Mouse (Mus musculus) kidney, adult 18-20 months (tissue): ENCODE results near the gene Rnf144a.

ENCODE experiments used
- DNase-seq: peaks from one replicate; pipeline ENCODE4 v3.0.0; 2021

Rnf144a gene

DNA sequence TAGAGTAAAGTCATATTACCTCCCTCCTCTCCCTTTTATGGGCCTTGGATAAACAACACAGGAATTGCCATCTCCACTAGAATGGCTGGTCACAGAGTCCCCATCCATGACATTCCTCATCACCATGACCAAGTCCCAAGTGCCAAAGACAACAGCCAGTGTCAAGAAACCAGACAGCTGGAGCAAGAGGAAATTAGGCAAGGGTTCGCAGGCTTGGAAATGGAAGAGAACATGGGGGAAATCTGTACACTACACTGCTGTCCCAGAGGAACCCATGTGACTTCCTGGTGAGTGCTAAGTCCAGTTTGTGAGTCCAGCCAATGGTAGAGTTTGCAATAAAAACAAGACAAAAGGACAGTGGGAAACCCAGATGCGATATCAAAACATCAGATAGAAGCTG is 47.7 kb downstream of the Rnf144a start:
- DNase-seq = peak; percentile 13

DNA sequence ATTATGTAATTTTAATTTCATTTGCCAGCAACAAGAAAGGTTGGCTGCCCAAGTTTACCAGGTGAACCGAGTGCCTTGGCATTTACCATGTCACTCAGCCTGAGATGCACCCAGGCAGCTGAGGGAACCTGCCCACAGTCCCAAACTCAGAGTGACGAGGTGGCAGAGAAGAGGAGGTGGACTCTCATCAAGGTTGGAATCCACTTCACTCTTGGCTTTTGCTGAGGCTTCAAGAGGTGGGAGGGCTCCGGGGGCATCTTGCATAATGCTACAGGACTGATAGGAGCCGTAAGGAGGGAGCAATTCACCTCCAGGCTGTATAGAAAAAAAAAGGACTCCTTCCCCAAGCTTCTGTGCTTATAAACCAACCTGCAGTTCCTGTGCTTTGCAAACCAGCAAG is 48.7 kb downstream of the Rnf144a start:
- no peak for DNase-seq

DNA sequence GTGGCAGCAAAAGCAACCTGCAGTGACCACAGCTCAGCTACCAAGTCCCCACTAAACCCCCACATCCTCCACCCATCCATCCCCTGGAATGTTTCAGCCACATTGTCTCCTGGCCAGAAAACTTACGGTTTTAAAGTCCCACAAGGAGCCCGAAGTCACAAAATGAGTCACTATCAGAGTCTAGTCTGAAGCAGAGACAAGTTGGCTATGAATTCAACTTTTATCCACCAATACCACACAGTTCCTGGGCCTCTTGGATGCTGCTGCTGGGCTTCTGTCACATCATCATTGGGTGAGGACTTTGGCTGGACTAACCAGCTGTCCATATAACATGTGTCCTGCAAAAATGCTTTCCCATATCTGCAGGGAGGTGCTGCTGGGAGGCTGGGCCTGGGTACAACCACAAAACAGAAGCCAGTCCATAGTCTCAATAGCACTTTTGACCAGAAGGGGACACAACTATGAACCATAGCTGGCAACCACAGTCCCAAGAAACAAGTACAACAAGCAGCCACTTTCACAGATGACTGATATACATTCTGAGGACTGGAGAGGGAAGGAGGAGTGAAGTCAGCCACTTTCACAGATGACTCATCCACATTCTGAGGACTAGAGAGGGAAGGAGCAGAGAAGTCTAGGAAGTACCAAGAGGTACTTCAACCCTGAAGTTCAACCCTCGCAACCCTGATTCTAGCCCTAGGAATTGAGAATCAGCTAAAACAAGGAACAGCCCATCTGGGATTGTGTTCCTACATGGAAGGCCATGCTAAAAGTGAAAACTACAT is 49.3 kb downstream of the Rnf144a start:
- DNase-seq = no peak

DNA sequence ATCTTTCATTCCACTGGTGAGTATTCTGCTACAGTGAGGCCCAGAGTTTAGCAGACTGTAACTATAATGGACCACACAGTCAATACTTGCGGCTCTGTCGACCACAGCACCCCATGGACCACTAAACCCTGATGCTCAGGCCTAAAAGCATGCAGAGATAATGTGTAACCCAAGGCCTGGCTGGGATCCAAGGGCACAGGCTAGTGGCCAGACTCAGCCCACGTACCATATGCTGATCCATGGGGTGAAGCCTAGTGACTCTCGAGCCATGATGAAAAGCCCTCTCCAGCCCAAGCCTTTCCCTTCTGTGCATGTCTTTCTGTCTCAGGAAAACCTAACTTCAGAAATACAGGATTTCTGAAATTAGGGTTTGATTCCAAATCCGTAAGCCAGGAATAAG is 50.2 kb downstream of the Rnf144a start:
- peak; percentile 36 for DNase-seq

DNA sequence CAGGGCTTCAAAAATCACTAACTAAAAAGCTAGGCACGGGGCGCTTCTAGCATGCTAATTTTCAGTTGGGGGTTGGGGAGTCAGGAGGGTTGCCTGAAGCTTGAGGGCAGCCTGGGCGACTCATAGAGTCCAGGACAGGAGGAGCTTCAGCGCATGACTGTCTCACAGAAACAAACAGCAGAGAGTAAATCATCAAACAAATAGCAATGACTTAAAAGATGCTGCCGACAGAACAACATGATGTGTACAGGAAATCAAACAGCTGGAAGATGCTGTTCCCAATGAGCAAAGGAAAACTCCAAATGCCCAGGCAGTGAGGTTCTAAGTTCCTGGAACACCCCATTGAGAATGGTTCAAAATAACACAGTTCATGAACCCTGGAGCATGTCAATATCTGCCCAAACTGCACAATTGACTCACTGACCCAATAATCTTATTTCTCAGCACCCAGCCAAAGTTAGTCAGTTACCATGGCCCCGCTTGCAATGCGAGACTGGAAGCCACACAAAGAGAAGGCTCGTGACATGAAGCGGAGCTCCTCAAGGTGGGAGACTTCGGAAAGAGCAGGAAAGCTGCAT is 54.0 kb downstream of the Rnf144a start:
- DNase-seq = peak; percentile 9

DNA sequence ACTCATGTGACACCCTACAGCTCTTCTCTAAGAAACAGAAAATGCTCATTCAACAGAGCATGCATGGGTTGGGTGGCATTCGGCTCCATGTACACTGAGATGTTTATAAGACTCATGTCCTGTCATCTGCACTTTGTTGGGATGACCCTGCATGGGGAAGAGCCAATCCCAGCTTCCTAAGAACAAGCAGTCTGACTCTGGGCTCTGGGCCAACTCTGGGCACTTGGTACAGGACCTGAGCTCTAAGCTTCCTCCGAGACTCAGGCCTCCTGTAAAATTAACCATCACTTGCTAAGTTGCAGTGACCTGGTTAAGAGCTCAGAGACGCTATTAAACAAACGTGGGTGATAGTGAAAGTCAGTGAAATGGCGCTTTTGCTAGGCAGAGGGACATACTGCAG is 55.2 kb downstream of the Rnf144a start:
- peak; percentile 33 for DNase-seq

DNA sequence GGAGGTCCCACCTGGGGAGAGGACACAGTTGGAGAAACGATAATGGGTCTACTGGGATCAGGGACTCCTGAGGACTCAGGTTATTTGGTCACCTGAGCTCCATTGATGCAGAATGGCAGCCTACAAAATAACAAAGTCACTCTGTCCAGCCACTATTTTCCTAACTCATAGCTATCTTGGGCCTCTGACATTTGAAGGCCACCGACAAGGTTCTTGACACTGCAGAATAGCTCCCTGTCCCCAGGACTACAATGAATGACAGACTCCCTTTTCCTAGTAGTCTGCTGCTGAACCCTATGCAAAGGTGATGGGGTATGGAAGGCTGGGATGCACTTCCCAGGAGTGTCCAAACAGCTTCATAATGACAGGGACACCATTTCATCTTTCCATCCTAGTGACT is 55.8 kb downstream of the Rnf144a start:
- DNase-seq = no peak

DNA sequence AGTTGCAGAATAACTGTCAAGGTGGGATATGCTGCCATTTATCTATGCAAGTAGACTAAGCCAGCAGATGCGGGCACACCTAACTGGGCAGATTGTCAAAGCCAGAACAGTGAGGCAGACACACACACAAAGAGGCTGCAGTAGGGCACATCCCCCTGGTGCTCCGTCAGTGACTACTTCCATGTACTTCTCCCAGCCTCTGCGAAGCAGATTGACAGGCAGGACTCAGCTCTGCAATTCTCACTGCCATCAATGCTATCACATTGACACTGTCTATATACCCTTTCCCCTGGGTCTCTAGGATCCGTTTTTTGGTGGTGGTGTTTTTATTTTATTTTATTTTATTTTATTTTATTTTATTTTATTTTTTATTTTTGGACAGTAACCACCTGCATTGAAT is 57.8 kb downstream of the Rnf144a start:
- DNase-seq = no peak

DNA sequence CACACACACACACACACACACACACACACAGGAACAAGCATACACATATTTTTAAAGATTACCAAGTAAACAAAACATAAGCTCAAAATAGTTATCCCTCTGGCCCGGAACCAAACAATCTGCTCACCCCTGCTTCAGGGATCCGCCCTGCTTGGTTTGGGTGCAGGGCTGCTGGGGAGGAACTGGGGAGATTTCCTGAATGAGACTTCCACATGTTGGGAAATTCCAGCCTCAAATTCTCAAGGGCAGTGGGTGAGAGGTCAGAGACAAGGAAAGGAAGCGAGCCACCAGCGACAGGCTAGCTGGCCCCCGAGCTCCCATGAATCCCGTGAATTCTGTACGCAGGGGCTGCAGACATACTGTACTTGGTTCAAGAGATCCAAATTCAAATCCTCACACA is 58.9 kb downstream of the Rnf144a start:
- DNase-seq = peak; percentile 51

DNA sequence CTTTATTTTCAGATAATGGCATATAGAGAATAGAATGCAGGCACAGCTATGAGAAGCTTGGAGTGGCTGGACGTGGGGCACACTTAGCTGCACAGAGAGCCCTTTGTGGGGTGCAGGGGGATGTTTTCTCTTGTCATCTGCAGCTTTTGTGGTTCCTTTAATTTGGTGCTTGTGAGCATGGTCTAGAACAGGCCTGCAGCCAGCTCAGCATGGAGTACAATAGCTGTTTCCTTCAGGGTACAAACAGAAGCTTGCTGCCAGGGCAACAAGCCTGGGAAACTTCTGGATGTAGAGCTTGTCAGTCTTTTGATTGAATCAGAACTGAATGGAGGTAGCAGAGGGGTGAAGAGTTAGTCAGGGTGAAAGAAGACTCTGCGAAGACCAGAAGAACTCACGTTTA is 63.7 kb downstream of the Rnf144a start:
- no peak for DNase-seq

DNA sequence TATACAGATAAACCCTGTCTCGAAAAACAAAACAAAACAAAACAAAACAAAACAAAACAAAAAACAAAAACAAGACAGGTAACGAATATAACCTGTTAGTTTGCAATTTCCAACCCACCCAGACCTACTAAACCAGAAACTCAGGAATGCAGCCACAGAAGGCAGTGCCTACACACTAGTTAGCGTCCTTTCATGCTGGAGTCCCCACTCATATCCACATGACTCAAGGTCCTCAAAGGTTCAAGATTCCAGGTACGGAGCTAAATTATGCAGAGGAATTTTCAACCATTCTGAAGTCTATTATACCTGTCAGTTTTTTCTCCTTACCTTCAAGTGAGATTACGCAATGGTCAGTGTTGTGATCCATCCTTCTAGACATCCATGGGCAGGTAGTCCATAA is 70.6 kb downstream of the Rnf144a start:
- DNase-seq = no peak

DNA sequence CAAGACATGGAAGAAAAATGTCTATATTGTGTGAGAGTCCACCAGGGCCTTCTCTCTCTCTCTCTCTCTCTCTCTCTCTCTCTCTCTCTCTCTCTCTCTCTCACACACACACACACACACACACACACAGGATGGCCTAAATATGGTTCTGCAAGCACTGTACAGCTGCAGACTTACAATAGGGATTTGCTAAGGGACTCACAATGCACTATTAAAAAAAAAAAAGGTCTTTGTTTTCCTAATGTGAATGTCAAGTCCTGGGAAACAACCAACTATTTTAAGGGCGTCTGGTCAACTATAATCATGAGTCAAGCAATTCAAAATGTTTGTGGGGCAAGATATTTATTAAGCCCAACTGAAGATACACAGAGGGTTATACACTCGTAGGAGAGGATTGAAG is 71.9 kb downstream of the Rnf144a start:
- DNase-seq = no peak

DNA sequence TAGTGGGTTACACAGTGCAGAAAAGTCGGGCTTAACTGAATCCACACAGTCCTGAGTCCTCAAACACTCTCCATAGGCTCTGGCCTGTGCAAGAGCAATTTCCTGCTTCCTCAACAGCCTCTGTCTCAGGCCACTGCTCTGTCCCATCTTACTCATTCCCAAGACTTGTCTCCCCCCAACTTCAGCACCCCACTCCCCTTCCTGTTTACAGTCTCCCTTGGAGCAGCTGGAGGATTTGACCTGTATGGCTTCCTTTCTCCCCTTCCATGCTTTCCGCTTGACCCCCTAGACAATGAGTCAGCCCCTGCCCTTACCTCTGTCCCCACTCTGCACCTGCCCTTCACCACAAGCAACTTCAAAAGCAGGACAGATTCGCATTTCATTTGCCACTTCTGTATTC is 72.4 kb downstream of the Rnf144a start:
- no peak for DNase-seq

DNA sequence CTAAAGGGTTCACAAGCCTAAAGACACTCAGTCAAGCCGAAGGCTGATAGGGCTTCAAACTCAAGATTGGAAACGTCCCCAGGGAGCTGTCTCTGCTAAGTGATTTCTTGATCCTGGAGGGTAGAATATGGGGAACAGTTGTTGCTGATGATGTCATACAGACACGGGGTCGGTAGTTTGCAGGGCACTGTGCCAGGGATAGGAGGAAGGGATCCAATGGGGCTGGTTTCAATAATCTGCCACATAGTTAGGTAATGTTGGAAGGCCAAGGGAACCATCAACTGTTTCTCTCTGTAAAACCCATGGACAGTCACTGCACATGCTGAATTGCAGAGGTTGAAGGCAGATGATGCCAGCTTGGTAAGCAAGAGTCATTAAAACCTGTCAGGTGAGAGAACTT is 73.0 kb downstream of the Rnf144a start:
- no peak for DNase-seq

DNA sequence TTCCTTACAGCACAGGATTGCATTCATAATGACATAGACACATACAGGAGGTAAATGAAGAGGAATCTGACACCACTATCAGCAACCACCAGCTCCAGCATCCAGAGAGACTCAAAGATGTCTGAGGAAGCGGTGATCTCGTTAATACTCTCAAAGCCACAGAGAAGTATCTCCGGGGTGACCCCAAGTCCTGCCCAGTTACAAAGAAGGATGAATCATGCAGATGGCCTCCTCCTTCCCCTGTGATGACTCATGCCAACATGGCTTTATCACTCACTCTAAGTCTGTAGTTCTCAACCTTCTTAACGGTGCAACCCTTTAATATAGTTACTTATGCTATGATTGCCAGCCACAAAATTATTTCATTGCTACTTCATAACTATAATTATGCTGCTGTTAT is 74.4 kb downstream of the Rnf144a start:
- DNase-seq = no peak

DNA sequence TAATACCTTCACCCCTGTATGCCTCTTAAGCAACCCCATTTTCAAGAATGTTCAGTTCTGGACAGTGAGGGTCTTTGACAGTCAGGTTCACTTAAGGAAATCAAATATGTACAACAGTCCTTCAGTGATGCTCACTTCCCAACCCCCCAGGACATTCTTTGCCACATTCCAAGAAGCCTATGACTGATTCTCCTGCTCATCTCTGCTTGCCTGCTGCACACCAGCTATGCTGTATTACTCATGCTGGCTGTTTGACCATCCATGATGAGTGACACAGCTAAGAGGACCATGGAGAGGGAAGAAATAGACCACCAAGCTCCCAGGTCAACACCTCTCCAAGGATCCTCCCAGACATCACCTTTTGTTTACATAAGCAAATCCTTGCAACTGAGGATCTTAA is 75.2 kb downstream of the Rnf144a start:
- no peak for DNase-seq

DNA sequence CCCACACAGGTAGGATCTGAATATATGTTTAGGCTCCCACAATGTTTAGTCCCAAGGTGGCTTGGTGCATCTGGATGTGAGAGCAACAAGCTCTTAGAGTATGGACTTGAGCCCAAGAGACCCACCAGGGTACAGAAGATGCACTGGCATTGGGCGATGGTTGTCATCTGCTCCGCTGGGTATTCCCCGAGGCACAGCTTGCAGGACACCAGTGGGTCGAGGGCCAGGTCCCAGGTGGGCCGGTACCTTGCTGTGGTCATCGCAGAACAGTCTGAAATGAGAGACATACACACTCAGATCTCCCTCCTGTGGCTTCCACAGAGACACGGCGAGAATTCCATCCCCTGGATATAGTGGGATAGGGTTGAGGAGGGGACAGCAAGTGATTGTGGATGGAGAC is 75.9 kb downstream of the Rnf144a start:
- no peak for DNase-seq

DNA sequence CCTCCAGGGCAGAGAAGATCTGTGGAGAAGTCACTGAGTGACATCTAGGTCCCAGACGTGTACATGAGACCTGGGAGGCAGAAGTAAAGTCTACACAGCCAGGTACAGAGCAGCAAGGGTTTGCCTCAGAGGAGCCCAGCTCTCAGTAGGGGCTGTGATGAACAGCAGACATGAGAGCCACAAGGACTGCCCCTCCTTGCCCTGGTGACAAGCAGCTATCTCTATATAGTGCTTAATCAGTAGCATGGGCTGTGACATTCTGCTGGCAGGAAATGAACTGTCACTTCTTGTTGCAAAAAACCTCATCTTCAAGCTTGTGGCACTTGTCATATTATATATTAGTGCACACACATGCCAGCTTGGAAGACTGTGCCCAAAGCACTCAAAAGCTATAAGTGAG is 81.4 kb downstream of the Rnf144a start:
- DNase-seq = no peak

DNA sequence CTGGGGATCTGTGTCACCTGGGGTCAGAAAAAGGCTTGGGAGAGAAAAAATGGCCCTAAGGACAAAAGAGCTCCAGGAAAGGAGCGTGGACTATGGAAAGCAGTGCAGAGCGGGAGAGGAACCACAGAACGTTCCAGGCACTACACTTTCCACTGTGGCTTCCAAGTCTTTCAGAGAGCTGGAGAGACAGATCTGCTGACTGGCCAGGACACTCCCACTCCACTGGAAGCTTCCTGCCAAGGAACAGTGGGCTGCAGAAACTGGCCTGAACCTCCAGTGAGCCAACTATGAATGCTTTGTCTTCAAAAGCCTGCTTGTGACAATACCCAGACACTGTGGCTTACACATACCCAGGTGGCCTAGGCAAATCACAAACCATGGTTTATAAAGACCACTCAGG is 84.0 kb downstream of the Rnf144a start:
- peak; percentile 26 for DNase-seq

DNA sequence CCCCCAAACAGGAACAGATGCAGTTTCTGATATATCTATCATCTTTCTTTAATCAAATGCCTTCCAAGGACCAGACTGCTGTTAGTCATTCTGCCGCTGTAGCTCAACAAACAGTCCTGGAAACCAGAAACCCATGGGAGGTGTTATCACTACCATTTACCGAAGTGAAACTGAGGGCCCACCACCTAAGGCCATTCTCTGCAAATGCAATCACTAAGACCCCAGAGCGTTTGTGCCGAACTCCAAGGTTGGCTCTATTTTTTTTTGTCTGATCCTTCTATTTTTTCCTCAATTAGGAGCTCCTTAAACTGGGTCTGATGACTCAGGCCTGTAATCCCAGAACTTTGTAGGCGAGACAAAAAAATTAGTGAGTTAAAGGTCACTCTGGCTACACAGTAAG is 85.3 kb downstream of the Rnf144a start:
- DNase-seq = no peak

DNA sequence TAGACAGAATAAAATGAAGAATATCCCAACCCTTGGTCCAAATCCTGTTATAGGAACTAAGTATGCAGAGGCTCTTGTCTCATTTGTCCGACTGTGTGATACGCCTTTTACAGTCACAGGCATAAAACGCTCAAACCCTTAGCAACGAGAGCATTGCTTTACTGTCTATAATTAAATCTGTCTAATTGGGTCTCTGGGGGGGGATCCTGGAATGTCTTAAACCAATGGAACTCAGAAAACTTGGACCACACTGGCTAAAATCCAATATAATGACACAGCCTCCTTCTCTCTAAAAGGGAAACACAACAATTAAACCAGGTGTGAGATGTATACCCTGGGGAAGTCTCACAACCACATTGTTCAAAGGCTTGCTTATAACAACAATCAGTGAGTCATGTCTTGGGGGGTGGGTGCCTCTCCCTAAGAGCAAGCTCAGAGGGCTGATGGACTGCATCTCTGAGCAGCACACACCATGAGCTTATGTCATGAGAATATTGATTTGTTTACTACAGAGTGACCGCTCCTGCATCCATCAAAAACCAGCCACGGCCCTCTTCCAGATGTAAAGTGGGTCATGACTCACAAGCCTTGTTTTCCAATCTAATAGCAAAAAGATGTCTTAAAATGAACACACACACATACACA is 85.9 kb downstream of the Rnf144a start:
- no peak for DNase-seq

DNA sequence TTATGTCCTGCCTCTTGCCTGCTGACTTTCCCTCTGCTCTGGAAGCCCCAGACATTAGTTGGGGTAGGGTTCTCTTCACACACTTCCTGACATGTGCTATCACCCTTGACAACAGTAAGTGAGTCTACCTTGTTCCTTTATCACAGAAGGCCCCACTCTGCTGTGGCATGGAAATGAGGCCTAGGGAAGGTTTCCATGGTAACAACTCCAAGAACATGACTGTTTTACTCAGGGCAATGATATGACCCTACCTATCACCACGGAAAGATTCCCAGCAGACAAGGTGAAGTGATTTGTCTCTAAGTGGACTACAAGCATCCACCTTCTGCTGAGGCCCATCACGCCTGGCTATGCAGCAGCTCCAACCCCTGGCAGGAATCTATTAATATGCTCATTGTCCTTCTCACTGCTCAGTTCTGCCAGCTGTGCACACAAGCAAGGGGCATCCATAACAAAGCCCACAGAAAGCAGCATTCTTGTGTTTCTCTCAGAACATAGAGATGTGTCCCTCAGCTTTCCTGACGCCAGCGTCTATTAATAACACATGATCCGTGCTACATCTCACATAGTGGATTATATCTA is 91.2 kb downstream of the Rnf144a start:
- no peak for DNase-seq

DNA sequence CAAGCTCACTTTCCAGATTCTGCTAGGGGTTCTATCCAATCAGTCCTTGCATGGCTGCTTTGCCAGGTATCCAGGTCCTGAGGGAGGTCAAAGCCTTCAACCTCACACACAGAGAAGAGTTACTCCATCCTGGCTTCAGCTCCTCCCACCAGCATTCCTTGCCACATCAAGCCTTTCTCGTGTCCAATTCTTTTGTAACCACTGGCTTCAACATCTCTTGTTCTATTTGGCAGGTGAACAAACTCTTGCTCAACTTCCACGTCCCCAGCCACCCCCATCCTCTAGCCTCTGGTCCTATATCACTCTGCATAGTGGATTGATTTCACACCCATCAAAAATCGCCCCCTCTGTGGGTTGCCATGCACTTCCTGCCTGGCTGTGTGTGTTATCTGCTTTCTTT is 98.8 kb downstream of the Rnf144a start:
- DNase-seq = no peak

DNA sequence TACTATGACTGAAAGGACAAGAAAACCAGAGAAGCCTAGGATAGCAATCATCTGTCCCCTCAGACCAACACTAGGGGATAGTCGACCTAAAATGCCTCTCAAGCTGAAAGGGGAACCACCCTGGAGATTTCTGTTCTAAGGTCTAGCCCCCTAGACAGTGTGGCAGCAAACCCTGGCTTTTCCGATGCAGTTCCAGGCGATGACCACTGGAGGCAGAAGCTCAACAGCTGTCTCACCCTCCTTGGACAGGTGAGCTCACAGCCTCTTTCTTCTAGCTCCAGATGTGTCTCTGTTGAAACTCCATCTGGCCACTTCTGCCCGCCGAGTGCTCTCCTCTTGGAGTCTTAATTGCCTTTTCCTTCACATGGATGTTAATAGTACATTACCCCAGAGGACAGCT is 100.1 kb downstream of the Rnf144a start:
- peak; percentile 46 for DNase-seq
